Mouse (Mus musculus) frontal cortex, adult (tissue): ENCODE measurements at regions not wholly inside any gene's neighbourhood (a gene's known extent, or its start where the extent isn't known, plus 50 kb on each side); places are given as distances from the start of the nearest gene placed in this dataset.

Experiments
- ATAC-seq: cut with Nextera tagmentation; 2 replicates; pipeline ENCODE4 v1.9.2; 2017; ENCODE audit warnings: mild to moderate bottlenecking, moderate library complexity, mixed read lengths; ENCODE audit not compliant: low TSS enrichment

DNA sequence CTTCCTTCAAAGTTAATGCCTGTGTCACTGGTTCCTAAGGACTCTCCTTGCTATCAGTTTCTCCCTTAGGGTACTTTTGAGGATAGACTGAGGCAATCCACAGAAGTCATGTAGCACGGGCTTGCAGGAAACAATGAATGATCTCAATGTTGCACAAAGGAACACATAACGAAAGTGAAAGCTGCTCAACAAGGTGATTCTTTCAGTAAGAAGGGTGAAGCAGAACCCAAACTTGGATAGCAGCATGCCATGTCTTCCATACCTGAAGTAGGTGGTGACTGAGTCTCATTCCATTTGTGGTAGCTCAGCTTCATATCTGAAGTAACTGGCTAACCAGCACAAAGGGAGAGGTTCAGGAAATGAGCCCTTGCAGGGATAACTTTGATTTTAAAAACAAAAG lies 325.7 kb downstream of the H2al1j start:
- ATAC-seq: no peak

DNA sequence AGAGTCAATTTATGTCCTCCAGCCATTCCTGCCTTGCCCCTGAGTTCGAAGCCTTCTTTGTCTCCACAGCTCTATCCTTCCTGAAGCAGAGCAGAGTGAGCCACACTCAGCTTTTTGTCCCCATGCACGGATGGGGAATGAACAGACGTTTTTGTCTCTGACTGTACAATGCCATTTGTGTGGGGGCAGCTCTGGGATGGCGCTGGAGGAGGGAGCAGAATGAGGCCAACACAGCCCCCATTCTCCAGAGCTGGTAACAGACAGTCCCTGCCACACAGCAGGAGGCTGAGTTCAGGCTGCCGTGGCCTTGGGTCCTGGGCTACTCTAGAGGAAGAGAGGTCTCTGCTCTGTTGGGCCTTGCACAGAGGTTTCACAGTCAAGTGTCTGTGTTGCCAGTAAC lies 327.4 kb downstream of the H2al1j start:
- peak; percentile 93 for ATAC-seq

DNA sequence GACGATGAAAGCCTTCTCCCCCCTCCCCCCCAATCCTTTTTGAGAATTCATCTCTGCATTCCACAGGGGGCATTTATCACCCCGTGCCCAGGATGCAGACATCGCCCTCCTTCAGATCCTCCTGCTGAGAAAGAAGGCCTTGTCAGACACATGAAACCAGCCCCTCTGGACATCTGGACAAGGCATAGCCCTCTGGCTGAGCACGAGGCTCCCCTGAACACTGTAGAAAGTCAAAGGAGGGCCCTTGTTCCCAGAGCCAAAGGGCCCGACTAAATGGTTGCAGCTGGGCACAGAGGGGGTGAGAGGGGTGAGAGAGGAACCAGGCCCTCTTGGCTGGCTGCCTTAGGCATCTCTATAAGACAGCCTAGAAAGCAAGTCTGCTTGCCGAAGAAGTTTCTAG lies 327.8 kb downstream of the H2al1j start:
- ATAC-seq: peak; percentile 69

DNA sequence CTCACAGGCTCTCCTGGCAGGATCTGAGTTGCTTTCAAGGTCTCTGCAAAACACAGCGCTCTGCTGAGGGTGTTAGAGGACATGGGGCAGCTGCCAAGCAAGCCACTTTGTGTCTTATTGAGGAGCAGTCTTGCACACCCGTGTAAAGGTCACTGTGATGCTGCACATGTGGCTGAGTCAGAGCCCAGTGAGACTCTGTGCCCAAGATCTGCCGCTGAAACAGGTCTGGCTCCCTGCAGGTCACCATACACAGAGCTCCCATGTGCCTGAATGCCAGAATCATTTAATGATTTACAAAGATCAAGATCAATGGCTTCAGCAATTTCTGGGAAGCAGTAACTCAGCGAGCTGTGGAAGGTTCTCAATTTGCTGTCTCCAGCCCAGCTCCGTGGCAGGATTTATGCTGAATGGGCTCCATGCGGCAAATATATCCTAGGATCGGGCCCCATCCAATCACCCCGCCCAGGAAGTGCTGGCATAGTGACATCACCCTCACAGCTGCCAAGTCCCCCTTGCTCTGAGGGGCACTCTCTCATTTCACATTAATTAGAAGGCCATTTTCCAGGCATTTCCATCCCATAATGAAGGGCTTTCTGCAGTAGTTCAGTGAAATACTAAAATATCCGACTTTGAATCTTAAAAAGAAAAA lies 330.1 kb downstream of the H2al1j start:
- ATAC-seq: no peak

DNA sequence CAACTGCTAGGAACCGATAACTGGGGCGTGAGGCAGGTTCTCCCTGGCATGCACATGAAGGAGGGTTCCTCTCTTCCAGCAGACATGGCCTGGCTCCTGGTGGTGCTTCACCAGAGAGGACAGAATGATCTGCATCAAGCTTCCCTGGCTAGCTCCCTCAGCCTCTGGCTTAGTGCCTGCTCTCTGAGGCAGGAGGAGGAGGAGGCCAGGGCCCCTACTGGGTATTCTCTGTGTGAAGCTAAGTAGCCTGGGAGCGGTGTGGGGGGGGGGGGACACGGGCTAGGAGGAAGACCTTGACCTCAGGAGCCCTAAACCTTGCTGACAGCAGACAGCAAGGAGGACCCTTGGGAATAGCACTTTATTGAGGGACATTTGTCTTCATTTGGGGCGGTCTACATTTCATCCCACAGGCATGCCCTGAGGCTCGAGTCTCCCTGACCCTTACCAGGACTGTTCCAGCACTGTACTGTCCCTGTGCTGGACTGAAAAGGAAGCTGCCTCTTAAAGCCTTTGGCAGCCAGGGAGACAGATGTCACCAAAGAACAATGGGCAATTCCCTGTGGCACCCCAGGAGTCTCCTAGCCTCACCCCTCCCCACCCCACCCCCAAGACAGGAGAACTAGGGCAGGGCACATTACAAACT lies 335.7 kb downstream of the H2al1j start:
- ATAC-seq: no peak

DNA sequence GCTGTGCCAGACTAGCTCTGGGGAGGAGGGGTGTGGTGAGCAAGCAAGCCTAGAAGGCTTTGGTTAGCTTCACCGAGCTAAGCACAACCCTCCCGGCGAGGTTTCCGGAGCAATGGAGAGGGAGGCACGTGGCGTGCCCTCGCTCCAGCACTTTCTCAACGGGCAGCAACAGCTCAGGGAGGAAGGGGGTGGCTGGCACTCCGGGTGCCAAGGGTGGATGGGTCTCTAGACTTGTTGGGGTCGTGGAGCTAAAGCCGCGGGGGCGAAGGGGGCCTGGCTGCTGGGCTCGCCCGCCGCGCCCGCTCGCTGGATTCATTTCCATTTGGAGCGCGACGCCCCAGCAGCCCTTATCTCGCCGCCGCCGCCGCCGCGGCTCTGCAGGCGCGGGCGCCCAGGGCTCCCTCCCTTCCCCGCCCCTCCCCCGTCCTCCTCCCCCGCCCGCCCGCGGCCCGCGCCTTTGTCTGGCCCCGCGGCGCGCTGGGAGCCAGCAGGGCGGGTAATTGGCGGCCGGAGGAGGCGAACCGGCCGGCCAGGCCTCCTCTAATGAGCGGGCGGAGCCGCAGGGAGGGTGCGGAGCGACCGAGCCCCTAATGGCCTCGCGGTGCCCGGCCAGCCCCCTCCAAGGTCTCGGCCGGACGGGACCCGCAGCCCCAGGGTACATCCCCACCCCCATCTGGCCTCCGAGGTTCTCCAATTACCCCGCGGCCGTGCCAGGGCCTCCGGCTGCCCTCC lies 336.9 kb downstream of the H2al1j start:
- peak; percentile 83 for ATAC-seq

DNA sequence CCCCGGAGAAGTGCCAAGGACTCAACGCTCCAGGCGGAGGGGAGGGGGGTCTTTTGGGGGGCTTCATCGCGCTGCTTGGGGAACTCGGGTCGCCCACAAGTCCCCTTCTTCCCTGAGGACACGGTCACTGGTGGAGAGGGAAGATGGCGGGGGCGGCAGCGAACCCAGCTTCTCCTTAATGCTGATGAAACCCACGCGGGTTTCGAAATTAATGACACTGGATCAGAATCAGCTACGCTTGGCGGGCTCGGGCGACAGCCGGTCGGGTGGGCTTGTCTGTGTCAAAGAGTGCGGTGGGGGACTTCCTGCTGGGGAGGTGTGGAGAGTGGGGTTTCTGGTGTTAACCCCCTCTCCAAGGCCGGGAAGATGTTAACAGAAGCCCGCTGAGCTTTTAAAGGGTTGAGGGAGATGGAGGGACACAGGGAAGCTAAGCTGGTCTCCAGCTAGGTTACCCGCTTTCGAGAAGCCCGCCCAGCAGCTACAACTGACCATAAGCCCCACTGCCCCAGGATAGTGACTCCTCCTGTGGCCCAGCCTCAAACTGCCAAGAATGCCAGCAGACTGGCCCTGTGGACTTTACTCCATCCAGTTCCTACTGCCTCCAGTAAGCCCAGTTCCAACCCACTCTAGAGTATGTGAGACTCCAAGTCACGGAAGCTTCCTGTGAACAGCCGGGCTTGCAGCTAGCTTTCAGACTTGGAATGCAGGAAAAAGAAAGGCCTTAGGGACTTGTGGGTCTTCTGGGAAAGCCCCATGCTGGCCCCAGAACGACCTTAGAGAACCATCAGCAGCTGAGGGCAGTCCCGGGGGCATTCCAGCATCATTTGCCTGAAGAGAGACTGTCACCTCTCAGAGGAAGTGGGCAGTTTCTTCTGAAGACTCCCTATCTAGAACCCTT lies 337.7 kb downstream of the H2al1j start:
- peak; percentile 64; the same call in 1 of the 2 replicates for ATAC-seq

DNA sequence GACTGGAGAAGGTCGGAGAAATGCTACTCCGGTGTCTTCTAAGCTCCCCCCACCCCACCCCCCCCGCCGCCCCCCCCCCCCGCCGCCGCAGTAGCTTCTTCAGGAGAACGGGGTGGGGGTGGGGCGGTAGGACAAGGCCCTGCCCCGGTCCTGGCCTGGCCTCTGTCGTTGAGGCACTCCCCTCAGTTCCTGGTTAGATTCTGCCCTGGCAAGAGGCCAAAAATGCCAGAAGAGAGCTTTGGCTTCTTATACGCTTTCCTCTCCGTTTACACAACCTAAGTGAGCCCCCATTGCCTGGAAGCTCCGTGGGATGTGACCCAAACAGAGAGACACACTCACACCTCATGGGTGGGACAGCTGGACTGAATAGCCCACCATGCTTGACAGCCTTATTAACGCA lies 338.9 kb downstream of the H2al1j start:
- ATAC-seq: no peak

DNA sequence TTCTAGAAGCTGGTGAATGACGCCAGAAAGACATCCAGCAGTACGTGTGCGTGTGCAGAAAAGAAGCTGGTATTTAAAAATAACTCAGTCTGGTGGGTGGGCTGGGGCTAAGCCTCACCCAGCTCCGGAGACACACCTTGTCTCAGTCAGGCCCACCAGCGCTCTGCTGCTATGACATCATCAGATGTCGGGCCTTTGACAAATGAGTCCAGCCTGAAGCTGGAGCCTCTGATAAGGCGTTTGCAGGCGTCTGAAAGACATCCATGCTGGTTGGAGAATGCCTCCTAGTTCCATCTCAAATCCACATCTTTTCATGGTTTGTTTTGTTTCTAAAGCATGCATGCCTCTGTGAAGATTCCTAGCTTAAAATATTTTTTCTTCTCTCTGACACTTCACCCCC lies 344.2 kb downstream of the H2al1j start:
- ATAC-seq: no peak

DNA sequence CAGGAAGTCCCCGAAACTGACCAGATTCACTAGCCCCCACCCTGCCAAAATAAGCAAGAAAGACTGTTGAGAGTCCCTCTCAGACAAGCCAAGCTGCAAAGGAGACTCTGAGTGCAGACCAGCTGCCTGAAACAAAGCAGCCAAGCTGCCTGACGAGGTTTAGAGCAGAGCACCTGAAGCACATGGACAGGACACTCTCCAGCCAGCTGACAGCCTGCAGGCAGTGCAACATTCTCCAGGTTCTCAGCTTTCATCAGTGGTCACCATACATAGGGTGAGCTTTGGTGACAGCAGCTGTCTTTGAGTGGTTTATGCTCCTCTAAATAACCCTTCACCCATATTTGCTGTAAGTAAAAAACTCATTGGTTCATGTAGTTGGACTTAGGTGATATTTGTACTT lies 350.5 kb downstream of the H2al1j start:
- ATAC-seq: no peak

DNA sequence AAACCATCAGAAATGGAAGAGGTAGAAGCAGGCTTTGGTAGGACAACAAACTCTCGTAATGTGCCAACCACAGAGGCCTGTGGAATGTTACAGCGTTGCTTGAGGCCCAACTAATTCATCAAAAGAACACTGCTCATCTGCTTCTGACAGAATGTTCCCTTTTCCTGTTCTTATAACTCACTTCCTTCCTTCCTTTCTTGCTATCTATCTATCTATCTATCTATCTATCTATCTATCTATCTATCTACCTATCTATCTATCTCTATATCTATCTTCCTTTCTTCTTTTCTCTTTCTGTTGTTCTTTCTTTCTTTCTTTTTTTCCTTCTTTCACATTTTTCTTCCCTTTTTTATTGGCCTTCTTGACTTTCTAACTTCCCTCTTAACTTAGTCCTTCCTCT lies 353.7 kb downstream of the H2al1j start:
- ATAC-seq: no peak

DNA sequence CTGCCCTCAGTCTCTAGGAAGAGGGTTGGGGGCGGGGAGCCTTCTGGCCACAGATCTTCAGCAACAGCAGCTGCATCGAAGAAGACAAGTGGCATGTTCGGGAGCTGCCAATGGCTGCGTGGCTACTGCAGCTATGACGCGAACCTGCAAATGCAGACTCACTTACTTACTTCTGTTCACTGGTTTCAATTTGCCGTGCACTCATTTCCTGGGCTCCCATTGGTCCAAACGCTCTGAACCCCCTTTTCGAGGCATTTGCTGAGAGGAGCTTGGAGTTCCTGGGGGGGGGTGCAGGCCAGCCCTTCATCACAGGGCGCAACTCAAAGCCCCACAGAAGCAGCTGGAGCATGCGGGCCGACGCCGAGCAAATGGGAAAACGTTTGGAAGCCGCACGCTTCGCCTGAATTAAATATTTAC lies 362.4 kb downstream of the H2al1j start:
- peak; percentile 64 for ATAC-seq

DNA sequence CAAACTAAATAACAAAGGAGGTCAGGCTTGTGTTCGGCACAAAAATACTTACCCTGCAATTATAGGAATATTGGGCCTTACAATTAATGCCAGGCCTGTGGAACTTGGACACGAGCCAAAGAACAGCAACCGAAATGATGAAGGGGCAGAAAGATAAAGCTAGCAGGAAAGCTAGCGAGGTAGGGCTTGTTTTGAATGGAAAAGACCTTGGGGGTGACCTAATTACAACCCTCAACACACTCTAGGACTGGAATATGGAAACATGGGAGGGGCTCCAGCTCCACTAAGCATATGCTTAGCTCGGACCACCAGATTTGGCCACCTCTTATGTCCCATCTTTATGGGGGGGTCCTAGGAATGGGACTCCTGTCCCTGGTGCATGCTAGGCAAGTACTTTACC lies 362.8 kb downstream of the H2al1j start:
- ATAC-seq: no peak

DNA sequence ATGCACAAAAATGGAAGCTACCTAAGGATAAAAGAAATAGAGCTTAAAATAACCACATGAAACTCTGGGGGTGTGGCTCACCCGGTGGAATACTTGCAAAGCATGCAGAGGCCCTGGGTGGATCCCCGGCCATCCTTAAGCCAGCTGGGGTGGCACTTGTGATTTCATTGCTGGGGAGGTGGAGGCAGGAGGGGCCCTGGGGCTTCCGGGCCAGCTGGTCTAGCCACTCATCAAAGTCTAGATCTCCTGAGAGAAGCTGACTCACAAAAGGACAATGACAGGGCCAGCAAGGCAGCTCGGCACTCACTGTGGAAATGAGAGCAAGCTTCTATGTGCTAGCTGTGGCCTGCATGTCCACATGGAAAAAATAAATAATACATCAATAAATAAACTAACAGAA lies 363.4 kb downstream of the H2al1j start:
- no peak for ATAC-seq

DNA sequence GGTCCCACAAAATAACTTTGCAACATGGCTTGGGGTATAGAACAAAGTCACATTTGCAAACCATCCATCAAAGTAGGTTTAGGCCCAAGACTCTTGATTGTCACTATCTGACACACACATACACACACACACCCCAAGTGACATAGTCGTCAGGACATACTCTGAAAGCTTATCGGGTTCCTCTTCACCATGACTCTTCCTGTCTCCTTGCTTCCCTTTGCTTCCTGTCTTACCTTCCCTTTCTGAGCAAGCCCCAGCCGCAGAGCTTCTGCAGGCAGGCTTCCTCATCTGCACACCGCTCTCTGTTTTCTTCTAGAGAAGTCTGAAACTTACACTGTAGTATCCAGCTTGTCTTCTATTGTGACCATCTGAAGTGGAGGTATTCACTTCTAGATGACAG lies 368.9 kb downstream of the H2al1j start:
- no peak for ATAC-seq

DNA sequence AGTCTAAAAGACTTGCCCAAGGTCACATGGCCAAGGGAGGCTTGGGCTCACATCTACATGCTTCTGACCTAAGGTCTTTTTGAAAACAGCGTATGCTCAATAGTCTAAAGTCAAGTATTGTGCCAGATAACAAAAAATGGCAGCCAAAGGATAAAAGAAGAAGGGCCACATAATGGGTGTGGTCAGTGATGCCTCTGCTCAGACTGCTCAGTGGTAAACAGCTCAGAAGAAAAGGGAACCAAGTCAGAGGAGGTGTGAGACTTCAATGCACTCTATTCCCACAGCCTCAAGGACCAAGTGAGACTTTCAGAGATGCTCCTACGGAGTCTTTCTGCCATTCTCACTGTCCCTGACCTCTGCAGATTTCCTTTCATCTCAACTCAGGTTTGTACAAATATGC lies 373.5 kb downstream of the H2al1j start:
- no peak for ATAC-seq

DNA sequence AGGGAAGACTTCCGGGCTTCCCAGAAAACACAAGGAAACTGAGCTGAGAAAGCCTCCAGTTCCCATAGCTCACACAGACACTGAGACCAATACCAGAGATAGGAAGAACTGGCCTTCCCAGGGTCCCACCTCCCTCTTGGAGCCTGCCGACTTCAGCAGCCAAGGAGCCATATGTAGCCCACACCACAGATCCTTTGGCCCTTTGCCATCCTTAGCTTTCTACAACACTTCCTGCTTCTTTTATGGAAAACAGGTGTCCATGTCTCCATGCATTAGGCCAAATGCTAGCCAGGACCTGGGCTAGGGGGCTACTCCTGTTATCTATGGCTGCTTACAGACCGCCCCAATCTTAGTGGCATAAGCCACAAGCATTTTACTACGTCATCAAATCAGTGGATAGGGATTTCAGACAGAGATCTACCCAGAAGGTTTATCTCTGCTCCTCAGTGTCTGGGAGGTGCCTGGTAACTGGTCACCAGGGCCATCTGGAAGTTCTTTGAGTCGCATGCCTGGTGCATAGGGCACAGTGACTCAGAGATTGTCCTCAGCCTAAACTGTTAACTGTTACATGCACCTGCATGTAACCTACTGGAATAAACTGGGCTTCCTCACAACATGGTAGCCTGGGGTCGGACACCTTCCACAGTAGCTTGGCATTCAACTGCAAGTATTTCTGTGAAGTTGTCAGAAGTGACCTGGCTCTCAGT lies 378.4 kb downstream of the H2al1j start:
- ATAC-seq: no peak

DNA sequence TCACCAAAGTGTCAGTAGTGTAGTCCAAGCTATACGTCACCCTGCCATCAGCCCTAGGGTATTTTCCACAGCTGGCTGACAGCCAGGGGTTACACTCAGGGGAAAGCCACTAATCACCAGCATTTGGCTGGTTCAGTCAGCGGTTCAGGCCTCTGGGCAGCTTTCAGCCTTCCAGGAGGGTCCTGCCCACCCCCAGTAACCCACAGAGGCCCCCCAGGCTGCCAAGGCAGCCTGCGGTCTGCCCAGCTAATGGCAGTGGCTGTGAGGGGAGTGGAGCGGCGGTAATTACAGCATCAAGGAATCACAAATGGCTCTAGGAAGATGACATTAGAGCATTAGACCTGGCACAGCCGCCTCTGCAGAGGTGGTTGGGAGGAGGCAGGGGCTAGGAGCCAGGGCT lies 379.7 kb downstream of the H2al1j start:
- no peak for ATAC-seq

DNA sequence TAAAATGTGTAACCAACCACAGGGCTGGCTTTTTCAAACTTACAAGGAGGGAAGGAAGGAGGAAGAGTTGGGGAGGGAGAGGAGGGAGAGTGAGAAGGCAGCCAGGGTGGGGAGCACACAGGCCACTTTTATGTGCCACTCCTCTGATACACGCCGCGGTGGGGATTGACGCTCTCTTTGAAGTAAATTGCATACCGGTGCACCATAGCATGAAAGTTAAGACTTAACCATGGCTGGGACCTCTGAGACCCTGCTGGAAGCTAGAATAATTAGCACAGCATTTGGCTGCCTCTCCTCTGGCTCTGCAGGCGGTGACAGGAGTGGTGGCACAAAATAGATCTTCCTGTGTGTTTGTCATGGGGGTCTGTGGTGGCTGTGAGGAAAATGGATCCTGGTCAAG lies 380.7 kb downstream of the H2al1j start:
- ATAC-seq: no peak

DNA sequence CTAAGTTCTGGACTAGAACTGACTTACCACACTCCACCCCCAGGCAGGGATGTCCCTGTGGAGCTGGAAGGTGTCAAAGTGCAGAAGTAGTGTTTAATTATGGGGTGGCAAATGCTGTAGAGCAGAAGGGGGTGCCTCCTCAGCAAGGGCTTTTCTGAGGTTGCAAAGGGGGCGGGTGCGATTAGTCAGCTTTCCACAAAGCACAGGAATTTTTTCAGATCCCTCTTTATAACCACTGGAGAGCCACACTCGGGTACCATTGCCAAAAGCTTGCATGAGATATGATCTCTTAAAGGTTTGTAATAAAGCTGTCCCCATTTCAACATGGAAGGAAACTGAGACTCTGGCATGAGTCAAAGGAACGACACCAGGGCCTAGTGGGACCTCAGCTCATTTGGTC lies 381.7 kb downstream of the H2al1j start:
- ATAC-seq: no peak

DNA sequence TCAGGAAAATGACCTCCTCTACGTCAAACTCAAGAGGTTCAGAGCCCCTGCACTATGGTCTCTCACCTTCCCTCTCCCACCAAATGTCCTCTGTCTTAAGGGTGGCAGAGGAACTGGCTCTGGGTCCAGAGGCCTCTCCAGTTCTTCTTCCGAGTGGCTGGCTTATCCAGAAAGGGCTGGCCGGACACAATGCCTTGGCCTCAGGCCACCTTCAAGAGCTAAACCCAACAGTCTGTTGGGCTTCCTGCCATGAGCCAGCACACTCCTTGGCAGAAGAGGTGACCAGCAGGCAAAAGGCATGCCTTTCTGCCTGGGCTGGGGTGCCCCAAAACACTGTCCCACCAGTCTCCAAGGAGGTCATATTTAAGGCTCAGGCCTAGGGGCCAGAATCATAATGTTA lies 385.8 kb downstream of the H2al1j start:
- ATAC-seq: no peak

DNA sequence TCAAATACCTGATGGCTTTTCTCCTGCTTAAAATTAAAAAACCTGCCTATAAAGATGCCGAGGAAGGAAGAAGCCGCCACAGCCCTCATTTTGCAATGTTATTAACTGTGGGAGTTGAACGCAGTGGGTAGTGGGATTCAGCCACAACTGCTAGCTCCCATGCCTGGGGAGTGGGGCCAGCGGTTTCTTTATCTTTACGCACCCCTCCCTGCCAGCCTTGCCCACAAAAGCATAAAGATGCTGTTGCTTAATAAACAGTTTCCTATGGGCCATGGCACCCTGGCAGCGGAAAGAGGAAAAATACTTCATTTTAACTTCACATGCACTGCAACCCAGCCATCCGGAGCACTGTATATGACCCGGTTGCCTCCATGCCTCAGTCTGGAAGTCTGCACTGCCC lies 389.2 kb downstream of the H2al1j start:
- no peak for ATAC-seq
